Mouse (Mus musculus) kidney, postnatal 0 days (tissue): ENCODE data around the gene Zfp169. TPM values are rescaled to one million over a fixed set of nuclear protein-coding genes. Genes with fewer than 3 reads are reported as not detected.

ENCODE experiments used
- ATAC-seq: fragments of 200-750 bp; cut with Nextera tagmentation; replicated peaks from 2 replicates; pipeline ENCODE4 v1.8.0; 2017; ENCODE audit warnings: low read depth, moderate number of reproducible peaks, moderate TSS enrichment, moderate library complexity; ENCODE audit not compliant: low FRiP score
- DNase-seq: peaks from one replicate; pipeline ENCODE4 v3.0.0-alpha.2; 2016; ENCODE audit warnings: low spot score
- H3K27ac ChIP-seq: fragments of 300-500 bp; sonication (generic); 2 replicates; pipeline ENCODE4 v1.5.1; 2014; ENCODE audit warnings: mild to moderate bottlenecking
- H3K27me3 ChIP-seq: fragments of 300-500 bp; sonication (generic); 2 replicates; pipeline ENCODE4 v1.6.1; 2014; ENCODE audit warnings: low read length, mixed read lengths; ENCODE audit not compliant: insufficient read depth
- H3K36me3 ChIP-seq: fragments of 300-500 bp; sonication (generic); 2 replicates; pipeline ENCODE4 v1.6.1; 2014; ENCODE audit warnings: low read length, mixed read lengths; ENCODE audit not compliant: insufficient read depth
- H3K4me1 ChIP-seq: fragments of 300-500 bp; sonication (generic); replicated peaks from 2 replicates; pipeline ENCODE4 v1.6.1; 2014; ENCODE audit warnings: antibody characterized with exemption, low read length, mixed read lengths; ENCODE audit not compliant: insufficient read depth
- H3K4me2 ChIP-seq: fragments of 300-500 bp; sonication (generic); 2 replicates; pipeline ENCODE4 v1.6.1; 2014; ENCODE audit warnings: mild to moderate bottlenecking, low read length, moderate library complexity, mixed read lengths
- H3K4me3 ChIP-seq: fragments of 300-500 bp; sonication (generic); replicated peaks from 2 replicates; pipeline ENCODE4 v1.5.1; 2014; ENCODE audit warnings: low read depth, low read length
- H3K9ac ChIP-seq: fragments of 300-500 bp; sonication (generic); 2 replicates; pipeline ENCODE4 v1.6.1; 2014; ENCODE audit warnings: low read depth, low read length
- H3K9me3 ChIP-seq: fragments of 300-500 bp; sonication (generic); replicated peaks from 2 replicates; pipeline ENCODE4 v1.6.1; 2016; ENCODE audit warnings: low read length, inconsistent platforms, mixed read lengths
- CTCF ChIP-seq: IDR thresholded peaks from 2 replicates; pipeline ENCODE4 v1.5.1; 2016; ENCODE audit warnings: antibody characterized with exemption, low read depth, mild to moderate bottlenecking, moderate library complexity
- WGBS: fragments of 180-500 bp; shearing (Covaris S2); extraction: QIAGEN DNeasy Blood & Tissue Kit; methylation state at CpG from one replicate; pipeline ENCODE4 v1.1.7; 2014; 5-methylcytosine and 5-hydroxymethylcytosine counted together
- microRNA counts: library from miRNA; unstranded; fragments of <30 nt; microRNA quantifications from one replicate; lab custom pipeline; 2015
- microRNA-seq: library from miRNA; unstranded; fragments of <30 nt; microRNA quantifications from one replicate; pipeline ENCODE4, GENCODE M21; 2016
- polyA plus RNA-seq: library from polyadenylated mRNA; unstranded; fragments of >200 nt; fragmentation: Nextera tagmentation; extraction: Ambion mirVana; gene quantifications from 2 replicates; pipeline ENCODE4 v1.2.1, GENCODE M21; 2015

The Zfp169 gene
- polyA plus RNA-seq, 1 experiment from 2014 or later, result 2.2 TPM

DNA sequence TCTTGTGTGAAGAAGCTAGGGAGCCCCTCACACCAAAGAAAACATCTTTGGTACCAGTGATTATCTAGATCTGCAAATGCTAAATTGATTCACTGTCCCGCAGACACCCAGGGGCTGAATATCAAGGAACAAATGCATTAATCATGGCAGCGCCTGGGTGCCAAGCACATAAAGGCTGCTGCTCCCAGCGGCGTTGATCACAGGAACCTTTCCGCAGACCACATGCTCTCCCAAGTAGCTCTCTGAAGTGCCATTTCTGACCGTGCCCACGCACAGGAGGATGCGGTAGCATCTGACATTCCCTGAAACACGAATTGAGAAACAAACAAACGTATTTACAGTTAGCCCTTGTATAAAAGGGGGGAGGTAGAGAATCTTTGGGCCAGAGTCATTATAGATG is 47.1 kb downstream of the Zfp169 start:
- TF ChIP-seq CTCF, result no peak
- H3K4me1 ChIP-seq, result no peaks in the 10 kb centered on the region
- no peak for DNase-seq
- no peaks in the 10 kb centered on the region for H3K36me3 ChIP-seq
- H3K27ac ChIP-seq, result no peak overlapping the region
- H3K27me3 ChIP-seq, result no peaks in the 10 kb centered on the region
- no peak overlapping the region for H3K9ac ChIP-seq
- no peak overlapping the region for H3K4me3 ChIP-seq
- H3K9me3 ChIP-seq, result no peaks in the 10 kb centered on the region
- H3K4me2 ChIP-seq, result no peak overlapping the region
- WGBS, result 50% methylated on average over 10 of the region's 10 CpGs
- no peak for ATAC-seq

DNA sequence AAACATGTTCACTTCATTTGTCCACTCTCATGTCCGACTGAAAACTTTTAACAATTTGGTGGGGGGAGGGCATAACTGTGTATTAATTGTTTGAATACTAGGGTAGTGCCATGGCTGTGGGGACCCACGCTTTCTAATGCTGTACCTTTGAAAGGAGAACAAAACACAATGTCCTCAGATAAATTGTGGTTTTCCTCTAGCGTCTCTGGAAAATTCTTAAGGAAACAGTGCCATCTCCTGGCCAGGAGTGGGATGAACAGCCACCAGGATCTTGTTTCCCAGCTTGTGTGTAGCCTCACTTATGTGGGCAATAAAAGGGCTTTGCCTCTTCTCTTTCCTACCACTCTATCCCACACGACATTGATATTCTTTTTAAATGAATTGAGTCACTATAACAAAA is 49.1 kb downstream of the Zfp169 start:
- peak; percentile 92 for TF ChIP-seq CTCF
- Histone ChIP-seq H3K36me3 (no peaks in the 10 kb centered on the region), H3K4me3 (no peak overlapping the region), H3K4me1 (no peaks in the 10 kb centered on the region), H3K27me3 (no peaks in the 10 kb centered on the region), H3K4me2 (no peak overlapping the region), H3K27ac (no peak overlapping the region), H3K9me3 (no peaks in the 10 kb centered on the region), H3K9ac (no peak overlapping the region)
- 15% methylated on average over 4 of the region's 4 CpGs for WGBS
- ATAC-seq (no peak), DNase-seq (peak; percentile 83)

DNA sequence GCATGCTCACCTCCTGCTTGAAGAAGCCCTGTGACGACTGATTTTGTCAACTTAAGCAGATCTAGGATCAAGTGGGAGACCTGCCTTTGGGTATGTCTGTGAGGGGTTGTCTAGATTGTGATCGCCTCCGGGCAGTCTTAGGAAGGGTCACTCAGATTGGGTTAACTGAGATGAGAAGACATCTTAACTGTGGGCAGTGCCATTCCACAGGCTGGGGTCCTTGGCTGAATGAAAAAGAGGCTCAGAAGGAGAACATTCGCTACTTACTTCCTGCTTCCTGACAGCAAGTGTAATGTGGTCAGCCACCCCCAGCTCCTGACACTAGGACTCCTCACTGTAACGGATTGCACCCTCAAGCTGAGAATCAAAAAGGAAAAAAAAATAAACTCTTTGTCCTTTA is 54.0 kb downstream of the Zfp169 start:
- H3K9ac ChIP-seq, result no peak overlapping the region
- H3K4me1 ChIP-seq, result no peaks in the 10 kb centered on the region
- H3K36me3 ChIP-seq, result no peaks in the 10 kb centered on the region
- no peak overlapping the region for H3K4me3 ChIP-seq
- H3K9me3 ChIP-seq, result no peaks in the 10 kb centered on the region
- ATAC-seq (no peak), DNase-seq (no peak)
- no peak overlapping the region for H3K4me2 ChIP-seq
- 74% methylated on average over 5 of the region's 5 CpGs for WGBS
- no peak overlapping the region for H3K27ac ChIP-seq
- no peaks in the 10 kb centered on the region for H3K27me3 ChIP-seq
- no peak for TF ChIP-seq CTCF

DNA sequence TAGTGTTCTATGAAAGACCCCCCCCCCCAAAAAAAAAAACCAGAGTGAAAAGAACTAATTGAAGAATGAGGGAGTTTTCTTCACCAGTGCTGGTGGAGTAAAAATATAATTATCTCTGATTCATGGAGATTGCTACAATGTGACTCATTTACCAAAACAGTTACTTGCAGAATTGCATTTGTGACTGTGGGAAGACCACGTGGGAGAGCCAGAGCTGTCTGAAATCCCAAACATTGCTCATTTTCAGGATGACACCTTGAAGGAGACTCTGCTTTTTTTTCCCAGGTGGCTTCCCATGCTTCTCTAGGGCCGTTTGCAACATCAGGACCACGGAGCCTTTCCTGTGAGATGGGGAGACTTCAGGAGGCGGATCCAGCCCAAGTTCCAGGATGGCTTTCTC is 65.1 kb downstream of the Zfp169 start:
- Histone ChIP-seq H3K9ac (no peak overlapping the region), H3K27ac (no peak overlapping the region), H3K4me3 (no peak overlapping the region), H3K27me3 (no peaks in the 10 kb centered on the region), H3K36me3 (no peaks in the 10 kb centered on the region), H3K9me3 (no peaks in the 10 kb centered on the region), H3K4me2 (no peak overlapping the region), H3K4me1 (no peaks in the 10 kb centered on the region)
- DNase-seq (no peak), ATAC-seq (no peak)
- TF ChIP-seq CTCF, result no peak
- 62% methylated on average over 4 of the region's 4 CpGs for WGBS

DNA sequence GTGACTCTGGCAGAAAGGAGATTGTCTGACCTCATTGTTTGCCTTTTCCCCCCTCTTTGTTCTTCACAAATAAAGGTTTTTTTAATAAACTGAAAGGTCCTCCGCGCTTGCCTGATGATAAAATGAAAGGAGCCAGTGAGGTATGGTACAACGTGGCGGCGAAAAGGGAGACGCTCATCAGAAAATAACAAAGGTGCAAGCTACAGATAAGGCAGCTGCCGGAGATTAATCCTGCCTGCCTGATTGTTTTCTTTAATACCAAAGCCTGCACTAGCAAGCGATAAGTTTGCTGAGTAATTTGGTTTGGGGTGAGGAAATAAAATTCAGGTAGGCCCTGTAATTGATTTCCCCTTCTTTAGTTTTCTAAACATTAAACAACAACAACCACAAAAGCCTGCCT is 69.3 kb downstream of the Zfp169 start:
- H3K9me3 ChIP-seq, result no peaks in the 10 kb centered on the region
- TF ChIP-seq CTCF, result no peak
- WGBS, result 45% methylated on average over 8 of the region's 8 CpGs

DNA sequence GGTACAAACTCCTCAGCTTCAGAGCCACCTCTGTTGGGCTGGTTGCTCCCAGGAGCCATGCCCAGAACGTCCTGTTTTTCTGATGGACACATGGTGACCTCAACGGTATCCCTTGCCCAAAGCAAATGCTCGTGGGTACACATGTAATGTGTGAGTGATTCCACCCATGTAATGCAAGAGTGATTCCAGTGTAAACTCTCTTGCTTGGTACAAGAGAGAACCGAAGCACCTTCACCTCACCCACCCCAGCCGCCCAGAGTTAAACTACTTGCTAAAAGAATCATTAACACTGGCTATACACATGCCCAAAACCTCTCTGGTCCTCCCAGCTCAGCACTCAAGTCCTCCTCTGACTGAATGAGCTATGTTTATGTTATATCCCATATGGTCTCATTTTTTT is 74.9 kb downstream of the Zfp169 start:
- Histone ChIP-seq H3K9ac (no peak overlapping the region), H3K27me3 (no peaks in the 10 kb centered on the region), H3K36me3 (no peaks in the 10 kb centered on the region), H3K4me1 (no peaks in the 10 kb centered on the region), H3K4me3 (no peak overlapping the region), H3K9me3 (no peaks in the 10 kb centered on the region), H3K4me2 (no peak overlapping the region), H3K27ac (no peak overlapping the region)
- no peak for TF ChIP-seq CTCF
- DNase-seq, result no peak
- ATAC-seq, result no peak; the same call in 1 of the 2 replicates
- 37% methylated on average over 5 of the region's 5 CpGs for WGBS

More for the DNA sequence above, 69.3 kb downstream of the Zfp169 start:
- no peak overlapping the region for H3K4me3 ChIP-seq
- H3K4me1 ChIP-seq, result no peaks in the 10 kb centered on the region
- ATAC-seq (no peak), DNase-seq (no peak)
- H3K9ac ChIP-seq, result no peak overlapping the region
- no peaks in the 10 kb centered on the region for H3K27me3 ChIP-seq
- no peaks in the 10 kb centered on the region for H3K36me3 ChIP-seq
- H3K4me2 ChIP-seq, result no peak overlapping the region
- no peak overlapping the region for H3K27ac ChIP-seq

MicroRNAs within 50 kb of the gene (microRNA counts, 519-probe panel; counts per million panel counts)
- microRNA mmu-let-7a (lab: Ali Mortazavi, UCI), result 8,011 counts per million, percentile 99 among the panel's probes with 10 or more counts
- microRNA mmu-let-7d (lab: Ali Mortazavi, UCI), result 8,113 counts per million, percentile 99 among the panel's probes with 10 or more counts
- microRNA mmu-let-7f (lab: Ali Mortazavi, UCI), result 7,306 counts per million, percentile 95 among the panel's probes with 10 or more counts

Small RNA genes within 50 kb of the gene (microRNA-seq; reads per million reads assigned to microRNA genes)
- not detected for gene Gm24111
- 215 reads per million, percentile 60 among the genes with 10 or more reads in this experiment for gene Mirlet7a-1
- 14,504 reads per million, percentile 95 among the genes with 10 or more reads in this experiment for gene Mirlet7d
- gene Mirlet7f-1, result not detected

Other genes starting within 250 kb of the Zfp169 start
- 0.64 and 1.1 TPM in 2 replicates for gene A830005F24Rik, start 119 bp upstream of the Zfp169 start, polyA plus RNA-seq
- gene Ptpdc1, start 112.2 kb upstream of the Zfp169 start, polyA plus RNA-seq, result 9.9 and 10.7 TPM in 2 replicates
- gene Barx1, start 149.5 kb upstream of the Zfp169 start, polyA plus RNA-seq, result not detected in 2 replicates